Mouse (Mus musculus) intestine, embryonic 16.5 days (tissue): Measurements from ENCODE around the gene Spsb2. TPM values are rescaled to one million over a fixed set of nuclear protein-coding genes. Genes with fewer than 3 reads are reported as not detected.

ENCODE experiments used
- ATAC-seq: fragments of 200-750 bp; cut with Nextera tagmentation; 2 replicates; pipeline ENCODE4 v1.8.0; 2017; ENCODE audit warnings: moderate TSS enrichment, moderate library complexity
- H3K27ac ChIP-seq: fragments of 300-500 bp; sonication (generic); 2 replicates; pipeline ENCODE4 v1.5.1; 2014; ENCODE audit warnings: mild to moderate bottlenecking, low read length
- H3K27me3 ChIP-seq: fragments of 300-500 bp; sonication (generic); replicated peaks from 2 replicates; pipeline ENCODE4 v1.6.1; 2014; ENCODE audit warnings: low read length, control low read depth, mixed read lengths; ENCODE audit not compliant: control insufficient read depth, insufficient read depth
- H3K36me3 ChIP-seq: fragments of 300-500 bp; sonication (generic); 2 replicates; pipeline ENCODE4 v1.6.1; 2014; ENCODE audit warnings: low read length, control low read depth; ENCODE audit not compliant: control insufficient read depth, insufficient read depth
- H3K4me1 ChIP-seq: fragments of 300-500 bp; sonication (generic); 2 replicates; pipeline ENCODE4 v1.6.1; 2014; ENCODE audit warnings: low read length, control low read depth, mixed read lengths; ENCODE audit not compliant: control insufficient read depth, insufficient read depth
- H3K4me2 ChIP-seq: fragments of 300-500 bp; sonication (generic); 2 replicates; pipeline ENCODE4 v1.6.1; 2014; ENCODE audit warnings: low read depth, low read length, control low read depth
- H3K4me3 ChIP-seq: fragments of 300-500 bp; sonication (generic); 2 replicates; pipeline ENCODE4 v1.5.1; 2014; ENCODE audit warnings: mild to moderate bottlenecking, low read length
- H3K9ac ChIP-seq: fragments of 300-500 bp; sonication (generic); 2 replicates; pipeline ENCODE4 v1.6.1; 2014; ENCODE audit warnings: low read depth, low read length
- H3K9me3 ChIP-seq: fragments of 300-500 bp; sonication (generic); 2 replicates; pipeline ENCODE4 v1.6.1; 2016; ENCODE audit warnings: low read length, control low read depth; ENCODE audit not compliant: control insufficient read depth
- WGBS: fragments of 180-500 bp; shearing (Covaris S2); extraction: QIAGEN DNeasy Blood & Tissue Kit; methylation state at CpG from one replicate; pipeline ENCODE4 v1.1.7; 2014; 5-methylcytosine and 5-hydroxymethylcytosine counted together
- polyA plus RNA-seq: library from polyadenylated mRNA; unstranded; fragments of >200 nt; fragmentation: Nextera tagmentation; extraction: Ambion mirVana; gene quantifications from 2 replicates; pipeline ENCODE4 v1.2.1, GENCODE M21; 2015

Spsb2 gene
- polyA plus RNA-seq: 25.7 and 31.7 TPM in 2 replicates

DNA sequence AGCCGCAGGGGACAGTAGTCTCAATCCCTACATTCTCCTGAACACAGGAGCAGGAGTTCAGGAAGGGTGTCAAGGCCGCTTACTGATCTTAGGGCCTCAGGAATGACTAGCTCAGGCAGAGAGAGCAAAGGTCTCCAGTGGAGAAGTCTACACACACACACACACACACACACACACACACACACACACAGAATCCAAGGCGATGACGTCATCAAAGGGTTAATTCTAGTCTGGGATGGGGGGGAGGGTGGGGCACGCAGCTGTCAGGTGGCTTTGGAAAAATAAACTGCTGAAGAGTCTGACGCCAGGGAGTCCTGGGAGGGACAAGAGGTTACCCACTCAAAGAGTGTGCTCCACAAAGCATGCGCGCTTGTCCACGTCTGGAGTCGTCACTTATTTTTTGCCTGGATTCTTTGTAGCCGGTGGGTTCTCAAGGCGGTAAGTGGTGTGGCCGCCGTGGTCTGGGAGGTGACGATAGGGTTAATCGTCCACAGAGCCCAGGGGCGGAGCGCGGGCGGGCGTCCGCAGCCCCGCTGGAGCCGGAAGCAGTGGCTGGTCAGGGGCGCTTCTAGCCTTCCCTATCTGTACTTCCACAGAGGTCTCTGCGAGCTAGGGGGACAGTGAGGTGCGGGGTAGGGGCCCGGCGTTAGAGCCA is at the start of gene Spsb2:
TSS of gene Spsb2 (plus strand) at position 304 of the 655 bp plus-strand sequence.
- no peaks in the 10 kb centered on the region for H3K27me3 ChIP-seq
- peak within 1 kb of the TSS; percentile 74 for H3K4me2 ChIP-seq
- WGBS: 3% methylated on average over 29 of the region's 29 CpGs
- H3K9me3 ChIP-seq: no peaks in the 10 kb centered on the region
- peaks cover 3% of the 10 kb centered on the region; the same call in 1 of the 2 replicates for H3K36me3 ChIP-seq
- peaks cover 34% of the 10 kb centered on the region for H3K4me1 ChIP-seq
- peak; percentile 61 for ATAC-seq
- H3K9ac ChIP-seq: peak within 1 kb of the TSS; percentile 74
- peak within 1 kb of the TSS; percentile 96 for H3K27ac ChIP-seq
- peak within 1 kb of the TSS; percentile 57 for H3K4me3 ChIP-seq

DNA sequence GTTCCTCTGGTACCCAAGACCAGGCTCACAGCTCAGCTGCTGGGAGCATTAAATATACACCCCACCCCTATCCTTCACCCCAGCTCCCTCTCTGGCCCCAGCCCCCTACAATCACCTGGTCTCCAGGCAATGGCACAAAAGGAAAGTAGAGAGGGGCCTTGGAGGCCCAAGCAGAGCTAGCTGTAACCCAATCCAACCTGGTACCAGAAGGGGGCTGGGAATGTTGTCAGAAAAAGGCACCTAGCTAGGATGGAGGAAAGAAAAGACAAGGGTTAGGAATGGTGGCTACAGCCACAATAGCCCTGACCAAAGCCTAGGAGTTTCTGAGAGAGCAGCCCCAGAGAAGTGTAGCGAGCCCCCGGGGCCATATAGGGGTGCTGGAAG is 49.6 kb upstream of the Spsb2 start:
- H3K9me3 ChIP-seq: no peaks in the 10 kb centered on the region
- H3K4me1 ChIP-seq: peaks cover 33% of the 10 kb centered on the region
- ATAC-seq: no peak
- H3K4me2 ChIP-seq: peak overlapping the region; percentile 78
- peak overlapping the region; percentile 93 for H3K9ac ChIP-seq
- WGBS: 45% methylated on average over 2 of the region's 2 CpGs
- H3K27ac ChIP-seq: peak overlapping the region; percentile 93
- H3K4me3 ChIP-seq: peak overlapping the region; percentile 2; the same call in 1 of the 2 replicates
- H3K36me3 ChIP-seq: no peaks in the 10 kb centered on the region
- no peaks in the 10 kb centered on the region for H3K27me3 ChIP-seq

DNA sequence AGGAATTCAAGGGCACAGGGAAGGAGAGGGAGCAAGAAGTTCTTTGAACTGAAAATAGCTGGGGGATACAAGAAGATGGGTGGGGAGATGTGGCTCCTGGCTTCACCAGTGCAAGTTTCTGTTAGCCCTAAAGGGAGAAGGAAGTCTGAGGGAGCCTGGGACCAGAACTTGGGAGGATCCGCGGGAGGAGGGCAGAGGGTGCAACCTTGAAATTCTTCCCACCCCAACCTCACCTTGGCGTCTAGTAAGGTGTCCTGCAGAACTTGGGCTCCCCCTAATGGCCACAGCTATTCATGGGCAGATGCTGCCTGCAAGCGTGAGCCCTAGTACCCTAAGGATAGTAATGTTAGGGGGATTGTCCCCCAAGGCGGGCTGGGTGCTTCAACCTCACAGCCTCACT is 49.2 kb upstream of the Spsb2 start:
- peak; percentile 16 for ATAC-seq
- WGBS: 3% methylated on average over 5 of the region's 5 CpGs
- H3K9me3 ChIP-seq: no peaks in the 10 kb centered on the region
- no peaks in the 10 kb centered on the region for H3K36me3 ChIP-seq
- peak overlapping the region; percentile 2; the same call in 1 of the 2 replicates for H3K4me3 ChIP-seq
- H3K27me3 ChIP-seq: no peaks in the 10 kb centered on the region
- H3K4me2 ChIP-seq: peak overlapping the region; percentile 78; the same call in 1 of the 2 replicates
- H3K4me1 ChIP-seq: peaks cover 29% of the 10 kb centered on the region
- peak overlapping the region; percentile 93 for H3K27ac ChIP-seq
- H3K9ac ChIP-seq: peak overlapping the region; percentile 93

GRCm38 (mm10) chr6:124765951-124766350 is 42.5 kb upstream of the Spsb2 start:
- Histone ChIP-seq H3K9ac (no peak overlapping the region), H3K4me3 (no peak overlapping the region), H3K9me3 (no peaks in the 10 kb centered on the region), H3K27ac (no peak overlapping the region), H3K36me3 (no peaks in the 10 kb centered on the region), H3K27me3 (peaks cover 5% of the 10 kb centered on the region), H3K4me1 (peaks cover 17% of the 10 kb centered on the region), H3K4me2 (no peak overlapping the region)
- 84% methylated on average over 7 of the region's 7 CpGs for WGBS
- no peak for ATAC-seq

DNA sequence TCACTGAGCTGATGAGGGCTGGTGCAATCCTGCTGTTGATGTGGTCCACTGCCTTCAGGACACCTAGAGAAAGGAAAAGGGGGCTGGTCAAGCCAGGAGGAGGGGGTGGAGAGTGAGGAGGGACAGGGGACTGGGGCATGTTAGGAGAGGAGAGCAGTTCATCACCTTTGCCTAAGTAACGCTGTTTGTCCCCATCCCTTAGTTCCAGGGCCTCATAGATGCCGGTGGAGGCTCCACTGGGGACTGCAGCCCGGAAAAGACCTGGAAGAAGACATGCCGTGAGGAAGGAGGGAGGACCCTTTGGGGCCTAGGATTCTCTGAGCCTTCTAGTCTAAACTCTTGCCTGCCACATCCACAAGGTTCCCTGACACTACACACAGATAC is 40.9 kb upstream of the Spsb2 start:
- H3K4me2 ChIP-seq: 0 out of 2 replicates have a peak overlapping the region, but pooled peaks have one; percentile 82
- 58% methylated on average over 4 of the region's 4 CpGs for WGBS
- no peak overlapping the region for H3K9ac ChIP-seq

GRCm38 (mm10) chr6:124767920-124768703 is 40.3 kb upstream of the Spsb2 start:
- Histone ChIP-seq H3K4me2 (peak overlapping the region; percentile 82), H3K4me1 (peaks cover 17% of the 10 kb centered on the region), H3K36me3 (no peaks in the 10 kb centered on the region), H3K9me3 (no peaks in the 10 kb centered on the region), H3K27me3 (peaks cover 5% of the 10 kb centered on the region), H3K9ac (peak overlapping the region; percentile 69; the same call in 1 of the 2 replicates), H3K27ac (no peak overlapping the region), H3K4me3 (peak overlapping the region; percentile 57)
- 41% methylated on average over 19 of the region's 19 CpGs for WGBS
- ATAC-seq: peak; percentile 26; the same call in 1 of the 2 replicates

More for the DNA sequence above, 40.9 kb upstream of the Spsb2 start:
- H3K9me3 ChIP-seq: no peaks in the 10 kb centered on the region
- no peak overlapping the region for H3K4me3 ChIP-seq
- H3K27ac ChIP-seq: no peak overlapping the region
- peaks cover 17% of the 10 kb centered on the region for H3K4me1 ChIP-seq
- ATAC-seq: no peak
- H3K27me3 ChIP-seq: peaks cover 5% of the 10 kb centered on the region
- H3K36me3 ChIP-seq: no peaks in the 10 kb centered on the region

- H3K36me3 ChIP-seq: no peaks in the 10 kb centered on the region
- H3K27ac ChIP-seq: no peak overlapping the region
- peak overlapping the region; percentile 57 for H3K4me3 ChIP-seq
- no peak for ATAC-seq
- H3K4me1 ChIP-seq: peaks cover 17% of the 10 kb centered on the region
- H3K9ac ChIP-seq: peak overlapping the region; percentile 69
- no peaks in the 10 kb centered on the region for H3K9me3 ChIP-seq
- peak overlapping the region; percentile 82 for H3K4me2 ChIP-seq
- 8% methylated on average over 9 of the region's 9 CpGs for WGBS
- H3K27me3 ChIP-seq: peaks cover 5% of the 10 kb centered on the region
Observed at GRCm38 (mm10) chr6:124768704-124769044, 39.8 kb upstream of the Spsb2 start.

DNA sequence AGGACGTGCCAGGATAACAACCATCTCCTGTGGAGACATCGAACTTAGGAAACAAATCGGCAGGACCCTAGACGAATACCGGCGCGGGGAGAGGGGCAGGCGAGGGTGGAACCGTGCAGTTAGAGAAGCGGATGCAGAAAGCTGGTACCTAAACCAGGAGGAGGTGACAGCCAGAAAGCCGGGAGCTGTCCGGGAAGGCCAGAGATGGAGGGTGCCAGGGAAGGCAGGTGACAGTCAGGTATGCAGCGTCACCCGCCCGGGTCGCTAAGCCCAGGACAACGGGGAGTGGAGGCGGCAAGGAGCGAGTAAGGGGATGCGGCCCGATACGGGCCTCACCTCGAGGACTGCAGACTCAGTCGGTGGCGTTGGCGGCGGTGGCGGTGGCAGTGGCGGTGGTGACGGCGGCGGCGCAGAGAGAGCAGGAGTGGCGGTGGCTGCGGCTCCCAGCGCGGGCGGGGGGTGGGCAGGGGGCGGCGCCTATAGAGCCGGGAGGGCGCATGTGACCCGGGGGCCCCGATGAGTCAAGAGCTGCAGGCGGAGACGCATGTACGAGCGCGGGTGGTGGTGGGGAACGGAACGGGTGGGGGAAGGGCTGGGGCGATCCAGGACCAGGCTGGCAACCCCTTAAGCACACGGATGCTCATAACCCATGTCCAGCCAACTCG is 39.2 kb upstream of the Spsb2 start, which contains the start of gene Eno2:
TSS of gene Eno2 (minus strand) at position 573 of the 665 bp plus-strand sequence.
- peak within 1 kb of the TSS; percentile 69 for H3K9ac ChIP-seq
- peak within 1 kb of the TSS; percentile 82 for H3K4me2 ChIP-seq
- H3K4me3 ChIP-seq: peak within 1 kb of the TSS; percentile 57
- no peak within 1 kb of the TSS for H3K27ac ChIP-seq
- WGBS: under 1% methylated on average over 44 of the region's 54 CpGs
- H3K9me3 ChIP-seq: no peaks in the 10 kb centered on the region
- ATAC-seq: peak; percentile 83
- peaks cover 17% of the 10 kb centered on the region for H3K4me1 ChIP-seq
- peaks cover 5% of the 10 kb centered on the region for H3K27me3 ChIP-seq
- H3K36me3 ChIP-seq: no peaks in the 10 kb centered on the region

GRCm38 (mm10) chr6:124770013-124770412 is 38.4 kb upstream of the Spsb2 start:
- 58% methylated on average over 7 of the region's 7 CpGs for WGBS
- Histone ChIP-seq H3K27me3 (peaks cover 5% of the 10 kb centered on the region), H3K4me1 (peaks cover 17% of the 10 kb centered on the region), H3K9ac (0 out of 2 replicates have a peak overlapping the region, but pooled peaks have one; percentile 69), H3K4me3 (peak overlapping the region; percentile 57), H3K27ac (no peak overlapping the region), H3K9me3 (no peaks in the 10 kb centered on the region), H3K4me2 (peak overlapping the region; percentile 82), H3K36me3 (no peaks in the 10 kb centered on the region)
- no peak for ATAC-seq
